Mouse (Mus musculus): ENCODE data around the gene Tln2. TPM values are rescaled to one million over a fixed set of nuclear protein-coding genes. Genes with fewer than 3 reads are reported as not detected.
A peak's percentile ranks its signal among the peaks of the same experiment; 100 is the strongest.

Tln2 gene
- 10 to 100 TPM; 86.0 to 96.7 TPM for total RNA-seq (2021)

- intact Hi-C loops (cut with DNase I), result no loop called here
These were observed at the start of gene Tln2 for GRCm38 (mm10) chr9:67559603-67560002. Tln2 (minus strand) TSS chr9:67559703.

DNA sequence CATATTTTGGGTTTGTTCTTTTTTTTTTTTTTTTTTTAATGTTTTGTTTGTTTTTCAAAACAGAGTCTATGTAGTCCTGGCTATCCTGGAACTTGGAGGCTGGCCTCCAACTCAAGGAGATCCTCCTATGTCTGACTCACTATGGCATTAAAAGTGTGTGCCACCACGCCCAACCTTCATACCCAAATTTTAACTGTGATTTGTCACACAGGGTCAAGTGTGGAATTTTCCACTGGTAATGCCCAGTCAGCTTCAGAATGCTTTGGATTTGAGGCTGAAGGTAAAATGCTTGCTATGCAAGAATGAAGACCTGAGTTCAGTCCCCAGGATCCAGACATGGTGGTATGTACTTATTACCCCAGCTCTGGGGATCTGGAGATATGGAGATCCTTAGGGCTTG lies 49.7 kb upstream of the Tln2 start:
- no peak for DNase-seq
- intact Hi-C loops (cut with DNase I), result no loop called here

More at GRCm38 (mm10) chr9:67559603-67560002, at the start of gene Tln2:
- DNase-seq, result no peak

- intact Hi-C loops (cut with DNase I), result no loop called here
- DNase-seq, result peak in 1 of 2 experiments; percentile 24
These were observed 48.4 kb upstream of the Tln2 start for GRCm38 (mm10) chr9:67607786-67608366.

DNA sequence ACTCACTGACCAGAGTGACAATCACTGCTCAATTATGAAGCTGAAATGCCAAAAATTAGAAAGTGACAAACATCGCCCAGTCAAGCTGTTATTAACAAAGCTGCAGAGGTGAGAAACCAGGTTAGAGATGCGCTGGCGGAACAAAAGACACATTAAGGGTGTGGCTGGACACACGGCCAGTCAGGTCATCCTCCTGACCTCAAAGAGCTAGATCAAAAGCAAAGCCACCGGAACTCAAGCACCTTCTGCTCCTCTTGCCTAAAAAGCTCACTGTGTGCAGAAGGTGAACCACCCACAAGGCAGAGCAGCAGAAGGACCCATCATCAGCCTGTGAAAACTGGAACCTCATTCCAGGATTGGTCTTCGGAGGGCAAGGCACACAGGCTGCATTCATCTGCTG lies 47.8 kb upstream of the Tln2 start:
- intact Hi-C loops (cut with DNase I), result no loop called here

GRCm38 (mm10) chr9:67605867-67606435 lies 46.4 kb upstream of the Tln2 start:
- intact Hi-C loops (cut with DNase I), result no loop called here
- peak; percentile 34 to 44 for DNase-seq

More for the DNA sequence above, 47.8 kb upstream of the Tln2 start:
- DNase-seq, result no peak

DNA sequence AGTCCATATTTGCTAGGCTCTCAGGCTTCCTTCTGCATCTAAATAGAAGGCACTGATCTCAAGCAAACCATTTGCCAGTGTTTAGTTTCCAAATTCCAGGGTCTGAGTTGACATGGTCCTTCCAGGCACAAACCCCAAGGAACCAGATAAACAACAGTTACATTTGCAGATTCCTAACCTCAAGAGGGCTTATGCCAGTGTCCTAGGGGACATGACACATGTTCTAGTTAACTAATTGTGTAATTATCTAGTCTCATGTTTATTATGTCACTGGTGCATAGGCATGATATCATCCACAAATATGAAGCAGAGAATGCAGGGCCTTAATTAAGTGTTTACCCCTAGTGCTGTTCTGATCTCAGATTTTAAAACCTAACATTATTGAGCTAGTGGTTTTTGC lies 45.4 kb upstream of the Tln2 start:
- no peak for DNase-seq
- intact Hi-C loops (cut with DNase I), result no loop called here

DNA sequence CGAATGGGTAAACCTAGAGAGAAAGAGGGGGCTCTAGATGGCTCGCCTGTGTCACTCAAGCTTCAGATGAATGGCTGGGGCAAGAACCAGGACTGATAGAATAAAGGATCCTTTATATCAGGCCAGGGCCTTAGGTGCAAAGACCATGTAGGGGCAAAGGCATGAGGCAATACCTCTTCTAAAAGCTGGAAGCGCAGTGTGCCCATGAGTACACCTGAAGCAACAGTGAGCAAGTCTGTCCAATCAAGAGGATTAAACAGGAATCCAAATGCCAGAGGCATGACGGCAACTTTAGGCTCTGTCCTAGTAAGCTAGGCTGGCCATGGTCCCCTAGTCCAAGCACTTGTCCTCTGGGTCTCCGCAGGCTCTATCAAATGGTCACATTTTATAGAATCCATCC lies 42.8 kb upstream of the Tln2 start:
- no peak for DNase-seq
- intact Hi-C loops (cut with DNase I), result no loop called here

GRCm38 (mm10) chr9:67595221-67595620 lies 35.7 kb upstream of the Tln2 start:
- intact Hi-C loops (cut with DNase I), result no loop called here
- no peak for DNase-seq

- intact Hi-C loops (cut with DNase I), result no loop called here
- DNase-seq, result no peak
These were observed 34.1 kb upstream of the Tln2 start for GRCm38 (mm10) chr9:67593469-67594141.

GRCm38 (mm10) chr9:67592726-67593125 lies 33.2 kb upstream of the Tln2 start:
- intact Hi-C loops (cut with DNase I), result no loop called here

DNA sequence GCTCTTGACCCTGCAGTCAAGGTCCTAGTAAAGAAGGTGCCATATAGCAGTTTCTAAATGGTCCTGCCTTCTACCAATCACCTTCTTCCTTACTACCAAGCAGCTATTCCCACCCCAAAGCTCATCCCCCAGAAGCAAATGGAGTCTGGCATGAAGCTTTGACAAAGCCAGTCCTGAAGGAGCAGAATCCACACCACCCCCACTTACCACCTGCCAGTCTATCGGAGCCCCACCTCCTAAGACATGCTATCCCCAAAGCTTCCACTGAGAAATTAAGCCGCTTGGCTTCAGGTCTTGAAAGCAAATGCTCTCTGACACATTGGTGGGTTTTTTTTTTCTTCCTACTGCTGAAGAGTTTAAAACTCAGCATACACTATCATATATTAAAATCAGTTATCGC lies 27.6 kb upstream of the Tln2 start:
- no peak for DNase-seq
- intact Hi-C loops (cut with DNase I), result no loop called here

More at GRCm38 (mm10) chr9:67592726-67593125, 33.2 kb upstream of the Tln2 start:
- DNase-seq, result no peak

DNA sequence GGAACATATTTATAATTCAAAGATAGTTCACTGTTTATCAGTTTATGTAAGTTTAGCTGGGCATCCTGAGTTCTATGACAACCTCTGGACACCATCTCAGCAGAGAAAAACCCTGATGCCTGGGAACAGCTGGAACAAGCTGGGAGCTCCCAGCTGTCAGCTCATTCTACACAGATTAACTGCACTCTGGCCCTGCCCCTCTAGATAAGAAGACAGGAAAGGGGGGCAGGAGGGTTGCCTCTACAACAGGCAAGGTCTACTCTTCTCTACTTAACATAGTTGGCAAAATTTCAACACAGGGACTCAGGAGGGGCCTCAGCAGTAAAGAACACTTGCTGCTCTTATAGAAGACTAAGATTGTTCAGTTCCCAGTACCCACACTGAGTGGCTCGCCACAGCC lies 27.0 kb upstream of the Tln2 start:
- intact Hi-C loops (cut with DNase I), result no loop called here
- peak; percentile 50 to 61 for DNase-seq

DNA sequence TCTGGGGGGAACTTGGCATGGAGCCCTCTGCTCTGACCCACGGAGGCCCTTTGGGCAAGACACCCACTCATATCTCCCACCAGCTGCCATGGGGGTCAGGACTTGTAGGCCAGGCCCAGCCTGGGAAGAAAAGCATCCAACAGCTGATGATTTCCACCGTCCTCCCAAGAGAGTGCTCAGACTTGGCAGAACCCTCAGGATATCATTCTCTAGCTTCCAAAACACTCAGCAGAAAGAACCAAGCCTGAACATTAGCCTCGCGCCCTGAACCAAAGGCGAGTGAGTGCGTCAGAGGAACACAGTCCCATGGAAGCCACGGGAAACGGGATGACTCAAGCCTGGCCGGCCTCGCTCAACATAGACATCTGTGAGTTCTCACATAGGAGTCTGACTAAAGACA lies 25.4 kb upstream of the Tln2 start:
- intact Hi-C loops (cut with DNase I), result loop anchor here (5.0 kb wide), 1 partner anchor 47 kb away; no protein-coding TSS in a partner anchor
- DNase-seq, result peak; percentile 86 to 87

- intact Hi-C loops (cut with DNase I), result loop anchor here (5.0 kb wide), 1 partner anchor 51 kb away; no protein-coding TSS in a partner anchor
- peak; percentile 68 for DNase-seq
These were observed 22.2 kb upstream of the Tln2 start for GRCm38 (mm10) chr9:67581581-67582280.

DNA sequence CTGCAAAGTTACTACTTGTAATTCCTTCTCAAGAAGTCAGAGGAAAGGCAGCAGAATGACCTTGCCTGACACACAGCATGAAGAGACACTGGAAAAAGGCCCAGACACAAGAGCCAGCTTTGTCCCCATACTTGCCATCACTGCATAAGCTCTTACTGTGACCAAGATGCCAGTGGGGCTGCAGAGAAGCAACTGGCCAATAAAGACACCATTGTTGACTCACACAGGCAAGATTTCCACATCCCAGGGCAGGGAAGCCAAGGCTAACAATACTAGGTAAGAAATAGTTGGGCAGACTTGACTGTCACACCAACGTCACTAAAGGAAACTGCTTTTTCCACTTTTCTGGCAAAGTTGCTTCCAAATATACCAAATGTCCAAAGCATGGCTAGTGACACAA lies 20.0 kb upstream of the Tln2 start:
- intact Hi-C loops (cut with DNase I), result loop anchor here (5.0 kb wide), 1 partner anchor 147 kb away; no protein-coding TSS in a partner anchor
- DNase-seq, result no peak

DNA sequence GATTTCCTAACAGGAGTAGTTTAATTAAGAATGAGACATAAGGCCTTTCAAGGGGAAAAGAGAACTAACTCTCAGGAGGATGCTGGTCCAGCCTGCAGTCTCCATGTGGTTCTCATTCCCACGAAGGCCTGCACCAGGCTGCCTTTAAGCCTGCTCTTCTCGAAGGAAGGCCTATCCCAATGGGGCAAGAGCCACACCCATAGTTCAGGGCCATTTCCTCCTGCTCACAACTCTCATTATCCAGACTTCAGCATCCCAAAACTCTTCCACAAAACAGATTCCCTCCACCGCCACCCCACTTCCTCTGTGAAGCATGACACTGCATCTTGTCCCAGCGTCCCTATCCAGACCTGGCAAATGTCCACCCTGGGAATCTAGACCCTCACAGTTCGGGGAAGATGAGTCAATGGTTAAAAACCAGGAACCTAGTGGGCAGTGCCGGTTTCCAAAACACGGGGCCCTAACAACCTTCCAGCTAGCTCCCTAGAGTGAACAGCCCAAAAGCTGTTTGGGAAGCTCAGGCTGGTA lies 15.3 kb upstream of the Tln2 start:
- peak in 1 of 2 experiments; percentile 52 for DNase-seq

DNA sequence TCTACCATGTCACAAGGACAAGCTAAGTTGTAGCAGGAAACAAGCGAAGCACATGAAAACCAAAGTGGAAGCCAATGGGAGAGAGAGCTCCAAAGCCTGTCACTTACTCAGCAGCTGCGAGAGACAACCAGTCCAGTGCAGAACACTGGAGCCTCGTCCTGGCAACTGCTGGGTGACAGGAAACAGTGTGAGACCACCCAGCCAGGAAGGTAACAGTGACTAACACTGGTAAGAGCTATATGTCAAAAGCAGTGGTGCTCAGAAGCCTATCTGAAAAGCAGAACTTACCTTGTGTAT lies 14.1 kb upstream of the Tln2 start:
- intact Hi-C loops (cut with DNase I), result no loop called here
- DNase-seq, result peak; percentile 38 to 48

More for the DNA sequence above, 15.3 kb upstream of the Tln2 start:
- intact Hi-C loops (cut with DNase I), result loop anchor here (5.0 kb wide), 1 partner anchor 142 kb away; no protein-coding TSS in a partner anchor

DNA sequence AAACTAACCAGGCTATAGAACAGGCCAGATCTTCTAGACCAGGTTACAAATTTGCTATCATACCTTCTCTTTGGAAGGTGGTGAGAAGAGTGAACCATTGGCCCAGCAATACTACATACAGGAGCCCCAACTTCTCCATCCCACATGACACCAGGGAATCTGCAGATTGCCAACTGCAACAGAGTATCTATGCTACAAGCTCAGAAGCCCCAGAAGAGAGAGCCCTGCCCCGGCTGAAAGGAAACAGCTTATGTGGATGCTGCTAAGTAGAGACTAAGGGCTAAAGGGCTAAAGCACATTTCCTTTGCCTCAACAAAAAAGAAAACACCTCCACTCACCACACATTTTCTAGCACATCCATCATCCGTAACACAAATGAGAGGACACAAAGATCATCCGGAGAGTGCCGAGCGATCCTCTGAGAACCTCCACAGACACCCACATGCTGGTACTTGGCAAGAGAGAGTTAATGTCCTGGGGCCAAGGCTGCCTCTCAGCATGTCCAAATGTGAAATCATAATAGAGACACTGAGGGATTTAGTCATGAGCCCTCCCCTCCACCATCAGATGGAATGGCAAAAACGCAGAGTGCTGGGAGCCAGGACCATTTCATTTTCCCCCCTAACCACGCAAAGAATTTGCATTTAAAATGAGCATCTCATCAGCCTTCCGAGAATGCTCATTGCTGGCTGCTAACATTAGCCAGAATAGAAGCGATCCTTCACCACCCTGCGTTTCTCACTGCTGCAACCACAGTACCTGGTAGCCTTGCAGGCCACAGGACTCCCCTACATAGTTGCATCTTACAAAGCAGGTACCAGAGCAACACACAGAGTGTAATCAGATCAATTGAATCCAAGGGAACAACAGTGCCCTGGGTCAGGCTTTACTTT lies 13.5 kb upstream of the Tln2 start:
- intact Hi-C loops (cut with DNase I), result no loop called here
- DNase-seq, result peak in 1 of 2 experiments; percentile 49

DNA sequence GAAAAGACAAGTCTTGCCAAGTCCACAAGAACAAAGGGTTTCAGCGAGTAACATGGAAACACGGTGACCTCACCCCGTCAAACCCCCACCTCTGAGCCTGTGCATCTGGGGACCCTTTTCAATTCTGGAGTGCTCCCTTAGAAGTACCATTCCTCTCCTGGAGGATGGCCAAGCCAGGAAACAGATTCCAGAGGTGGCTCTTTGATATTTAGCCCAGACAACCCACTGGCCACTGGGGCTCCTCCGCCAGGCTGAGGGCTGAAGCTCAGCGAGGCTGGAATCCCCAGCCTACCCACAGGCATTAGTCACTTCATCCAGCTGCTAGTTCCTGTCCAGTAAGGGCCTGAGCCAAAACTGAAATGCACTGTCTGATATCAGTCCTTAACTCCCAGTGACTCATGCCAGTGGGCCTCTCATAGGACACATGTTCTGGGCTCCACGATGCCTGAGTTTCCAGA lies 6.3 kb upstream of the Tln2 start:
- intact Hi-C loops (cut with DNase I), result no loop called here
- DNase-seq, result peak; percentile 80 to 88
